Mouse (Mus musculus) lung, embryonic 14.5 days (tissue): ENCODE results near the gene Cmtm5. TPM values are rescaled to one million over a fixed set of nuclear protein-coding genes. Genes with fewer than 3 reads are reported as not detected.
A peak's percentile ranks its signal among the peaks of the same experiment; 100 is the strongest.

Experiments
- ATAC-seq: fragments of 200-750 bp; cut with Nextera tagmentation; 2 replicates; pipeline ENCODE4 v1.8.0; 2017; ENCODE audit warnings: mild to moderate bottlenecking, moderate TSS enrichment, moderate library complexity; ENCODE audit not compliant: insufficient read depth
- DNase-seq: peaks from one replicate; pipeline ENCODE4 v3.0.0-alpha.2; 2015
- H3K27ac ChIP-seq: fragments of 300-500 bp; sonication (generic); 2 replicates; pipeline ENCODE4 v1.5.1; 2014; ENCODE audit warnings: low read depth, mild to moderate bottlenecking, moderate library complexity
- H3K27me3 ChIP-seq: fragments of 300-500 bp; sonication (generic); 2 replicates; pipeline ENCODE4 v1.6.1; 2014; ENCODE audit warnings: low read length, control low read depth; ENCODE audit not compliant: insufficient read depth
- H3K36me3 ChIP-seq: fragments of 300-500 bp; sonication (generic); 2 replicates; pipeline ENCODE4 v1.6.1; 2014; ENCODE audit warnings: control low read depth; ENCODE audit not compliant: insufficient read depth
- H3K4me1 ChIP-seq: fragments of 300-500 bp; sonication (generic); 2 replicates; pipeline ENCODE4 v1.6.1; 2014; ENCODE audit warnings: antibody characterized with exemption, control low read depth; ENCODE audit not compliant: insufficient read depth
- H3K4me2 ChIP-seq: fragments of 300-500 bp; sonication (generic); 2 replicates; pipeline ENCODE4 v1.6.1; 2014; ENCODE audit warnings: mild to moderate bottlenecking
- H3K4me3 ChIP-seq: fragments of 300-500 bp; sonication (generic); 2 replicates; pipeline ENCODE4 v1.5.1; 2014; ENCODE audit warnings: low read depth, low read length
- H3K9ac ChIP-seq: fragments of 300-500 bp; sonication (generic); 2 replicates; pipeline ENCODE4 v1.6.1; 2014
- H3K9me3 ChIP-seq: fragments of 300-500 bp; sonication (generic); 2 replicates; pipeline ENCODE4 v1.6.1; 2016; ENCODE audit warnings: low read depth, low read length, control low read depth
- CTCF ChIP-seq: IDR thresholded peaks from 2 replicates; pipeline ENCODE4 v1.5.1; 2016; ENCODE audit warnings: antibody characterized with exemption, low read depth
- WGBS: fragments of 180-500 bp; shearing (Covaris S2); extraction: QIAGEN DNeasy Blood & Tissue Kit; methylation state at CpG from one replicate; pipeline ENCODE4 v1.1.7; 2014; 5-methylcytosine and 5-hydroxymethylcytosine counted together
- polyA plus RNA-seq: library from polyadenylated mRNA; unstranded; fragments of >200 nt; fragmentation: Nextera tagmentation; extraction: Ambion mirVana; gene quantifications from 2 replicates; pipeline ENCODE4 v1.2.1, GENCODE M21; 2014

Gene Cmtm5
- polyA plus RNA-seq, 1 experiment from 2014 or later, result 0.22 TPM

GRCm38 (mm10) chr14:54960769-54961168, 24.7 kb downstream of the Cmtm5 start:
- ATAC-seq (no peak), DNase-seq (no peak)
- Histone ChIP-seq H3K4me3 (no peak overlapping the region), H3K36me3 (no peaks in the 10 kb centered on the region), H3K9me3 (no peaks in the 10 kb centered on the region), H3K27me3 (no peaks in the 10 kb centered on the region), H3K27ac (no peak overlapping the region), H3K4me1 (no peaks in the 10 kb centered on the region), H3K4me2 (no peak overlapping the region), H3K9ac (no peak overlapping the region)
- 60% methylated on average over 10 of the region's 10 CpGs for WGBS
- TF ChIP-seq CTCF, result no peak

DNA sequence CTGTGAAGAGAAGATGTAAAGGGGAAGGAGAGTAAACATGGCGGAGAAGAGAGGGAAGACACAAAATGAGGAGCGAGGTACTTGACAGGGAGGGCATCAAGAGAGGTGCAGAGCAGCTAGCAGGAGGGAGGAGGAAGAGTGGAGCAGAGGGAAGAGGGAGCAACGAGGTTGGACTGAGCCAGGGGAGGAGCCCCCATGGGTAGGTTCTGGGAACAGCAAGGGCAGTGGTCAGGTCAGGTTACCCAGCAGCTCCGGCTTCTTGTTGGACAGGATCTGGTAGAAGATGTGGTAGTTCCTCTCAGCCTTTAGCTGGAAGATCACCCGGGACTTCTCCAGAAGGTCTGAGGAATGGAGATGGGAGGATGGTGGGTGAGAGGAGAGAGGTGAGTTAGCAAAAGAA, 25.4 kb downstream of the Cmtm5 start:
- no peaks in the 10 kb centered on the region for H3K4me1 ChIP-seq
- ATAC-seq (no peak), DNase-seq (no peak)
- H3K27ac ChIP-seq, result no peak overlapping the region
- no peaks in the 10 kb centered on the region for H3K36me3 ChIP-seq
- no peak overlapping the region for H3K4me3 ChIP-seq
- no peaks in the 10 kb centered on the region for H3K9me3 ChIP-seq
- WGBS, result 66% methylated on average over 5 of the region's 5 CpGs
- TF ChIP-seq CTCF, result no peak
- H3K9ac ChIP-seq, result no peak overlapping the region
- no peaks in the 10 kb centered on the region for H3K27me3 ChIP-seq
- no peak overlapping the region for H3K4me2 ChIP-seq

- Histone ChIP-seq H3K27me3 (no peaks in the 10 kb centered on the region), H3K9me3 (no peaks in the 10 kb centered on the region), H3K36me3 (no peaks in the 10 kb centered on the region), H3K27ac (no peak overlapping the region), H3K4me3 (no peak overlapping the region), H3K9ac (peak overlapping the region; percentile 16; the same call in 1 of the 2 replicates), H3K4me2 (no peak overlapping the region), H3K4me1 (no peaks in the 10 kb centered on the region)
- WGBS, result 78% methylated on average over 7 of the region's 7 CpGs
- ATAC-seq (no peak), DNase-seq (no peak)
- TF ChIP-seq CTCF, result no peak
Measured at GRCm38 (mm10) chr14:54962714-54963113, 26.7 kb downstream of the Cmtm5 start.

DNA sequence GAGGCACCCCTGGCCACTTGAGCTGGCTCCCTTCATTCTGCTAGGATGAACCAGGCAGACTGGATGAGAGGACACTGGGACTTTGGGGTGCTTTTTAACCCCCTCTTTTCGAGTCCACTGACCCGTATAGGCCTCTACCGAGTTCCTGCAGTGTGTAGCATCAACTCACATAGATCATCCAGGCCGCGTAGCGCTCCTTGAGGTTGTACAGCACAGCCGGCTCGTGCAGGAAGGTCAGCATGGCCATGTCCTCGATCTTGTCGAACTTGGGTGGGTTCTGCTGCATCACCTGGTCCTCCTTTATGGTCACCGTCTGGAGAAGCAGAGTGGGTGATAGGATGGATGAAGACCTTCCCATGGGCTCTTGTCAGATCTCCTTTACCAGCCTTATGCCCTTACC, 27.7 kb downstream of the Cmtm5 start:
- no peak for TF ChIP-seq CTCF
- no peak overlapping the region for H3K4me3 ChIP-seq
- H3K27ac ChIP-seq, result 0 out of 2 replicates have a peak overlapping the region, but pooled peaks have one; percentile 25
- H3K4me1 ChIP-seq, result no peaks in the 10 kb centered on the region
- H3K9ac ChIP-seq, result no peak overlapping the region
- ATAC-seq (no peak), DNase-seq (no peak)
- H3K4me2 ChIP-seq, result no peak overlapping the region
- 89% methylated on average over 11 of the region's 11 CpGs for WGBS
- no peaks in the 10 kb centered on the region for H3K9me3 ChIP-seq
- no peaks in the 10 kb centered on the region for H3K36me3 ChIP-seq
- H3K27me3 ChIP-seq, result no peaks in the 10 kb centered on the region

DNA sequence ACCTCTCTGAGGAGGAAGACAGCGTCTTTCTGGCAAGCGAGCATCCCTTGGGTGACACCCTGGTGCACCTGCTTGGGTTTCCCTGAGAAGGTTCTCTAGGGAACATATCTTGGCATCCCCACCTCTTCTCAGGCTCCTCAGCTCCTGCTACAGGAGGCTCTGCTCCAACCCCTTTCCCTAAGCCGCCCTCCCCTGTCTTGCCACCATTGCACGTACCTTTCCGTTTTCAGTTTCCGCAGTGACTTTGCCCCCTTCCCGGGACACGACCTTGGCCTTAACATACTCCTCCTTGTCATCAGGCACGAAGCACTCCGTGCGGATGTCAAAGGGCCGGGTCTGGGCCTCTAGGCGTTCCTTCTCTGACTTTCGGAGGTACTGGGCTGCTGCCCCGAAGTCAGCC, 29.0 kb downstream of the Cmtm5 start:
- no peaks in the 10 kb centered on the region for H3K27me3 ChIP-seq
- H3K27ac ChIP-seq, result no peak overlapping the region
- DNase-seq (no peak), ATAC-seq (no peak)
- no peak overlapping the region for H3K4me2 ChIP-seq
- no peak for TF ChIP-seq CTCF
- no peaks in the 10 kb centered on the region for H3K36me3 ChIP-seq
- 0 out of 2 replicates have a peak overlapping the region, but pooled peaks have one; percentile 3 for H3K4me3 ChIP-seq
- H3K9ac ChIP-seq, result peak overlapping the region; percentile 7; the same call in 1 of the 2 replicates
- no peaks in the 10 kb centered on the region for H3K9me3 ChIP-seq
- 62% methylated on average over 15 of the region's 15 CpGs for WGBS
- H3K4me1 ChIP-seq, result no peaks in the 10 kb centered on the region

GRCm38 (mm10) chr14:54965631-54966030, 29.6 kb downstream of the Cmtm5 start:
- no peak for DNase-seq
- WGBS, result 47% methylated on average over 6 of the region's 6 CpGs
- no peak overlapping the region for H3K4me3 ChIP-seq
- no peaks in the 10 kb centered on the region for H3K27me3 ChIP-seq
- H3K27ac ChIP-seq, result peak overlapping the region; percentile 2; the same call in 1 of the 2 replicates
- no peak overlapping the region for H3K4me2 ChIP-seq
- no peaks in the 10 kb centered on the region for H3K9me3 ChIP-seq
- TF ChIP-seq CTCF, result no peak
- peak overlapping the region; percentile 7; the same call in 1 of the 2 replicates for H3K9ac ChIP-seq
- no peaks in the 10 kb centered on the region for H3K4me1 ChIP-seq
- H3K36me3 ChIP-seq, result no peaks in the 10 kb centered on the region
- no peak for ATAC-seq

GRCm38 (mm10) chr14:54966320-54966977, 30.4 kb downstream of the Cmtm5 start, which contains the start of gene Myh6:
Myh6 (minus strand) TSS chr14:54966927.
- no peak for ATAC-seq

More at GRCm38 (mm10) chr14:54966320-54966977, 30.4 kb downstream of the Cmtm5 start, which contains the start of gene Myh6:
- Histone ChIP-seq H3K9ac (no peak within 1 kb of the TSS), H3K4me3 (no peak within 1 kb of the TSS), H3K4me2 (no peak within 1 kb of the TSS), H3K27ac (peak within 1 kb of the TSS; percentile 2; the same call in 1 of the 2 replicates), H3K36me3 (no peaks in the 10 kb centered on the region), H3K9me3 (no peaks in the 10 kb centered on the region), H3K27me3 (no peaks in the 10 kb centered on the region), H3K4me1 (no peaks in the 10 kb centered on the region)
- DNase-seq, result no peak
- WGBS, result 59% methylated on average over 7 of the region's 7 CpGs
- TF ChIP-seq CTCF, result no peak
